ENCODE assay signal across 8 mouse cellular contexts in genomic region chr16:23225069-23225721, GRCm38 (mm10). TPM values are rescaled to one million over a fixed set of nuclear protein-coding genes. Genes with fewer than 3 reads are reported as not detected.
DNase-seq lines count a peak whose midpoint lies in the region; ATAC-seq lines count a peak whose summit lies in the region.

No protein-coding gene starts in this region.

- peak overlapping the region; percentile 69 for H3K4me3 ChIP-seq in kidney, embryonic 14.5 days (ENCODE audit: low read length)
- H3K4me3 ChIP-seq in hindbrain, embryonic 14.5 days (replicated peaks; ENCODE audit: low read length): peak overlapping the region; percentile 81
- peak overlapping the region; percentile 73 for H3K4me3 ChIP-seq in limb, embryonic 15.5 days
- H3K4me3 ChIP-seq in midbrain, embryonic 15.5 days: peak overlapping the region; percentile 91

- ATAC-seq in kidney, embryonic 14.5 days (ENCODE audit: low FRiP score, low TSS enrichment): peak; percentile 63
- peak; percentile 85 for ATAC-seq in hindbrain, embryonic 14.5 days (ENCODE audit: low FRiP score)
- peak; percentile 49; the same call in 1 of the 2 replicates for ATAC-seq in limb, embryonic 15.5 days (ENCODE audit: insufficient number of reproducible peaks, low FRiP score, low TSS enrichment, low read depth)
- peak; percentile 88 for ATAC-seq in midbrain, embryonic 15.5 days (replicated peaks)

- H3K36me3 ChIP-seq in kidney, embryonic 14.5 days (ENCODE audit: control insufficient read depth, insufficient read depth, low read length): no peaks in the 10 kb centered on the region
- no peaks in the 10 kb centered on the region for H3K36me3 ChIP-seq in hindbrain, embryonic 14.5 days (replicated peaks; ENCODE audit: control insufficient read depth, insufficient read depth)
- H3K36me3 ChIP-seq in limb, embryonic 15.5 days: no peaks in the 10 kb centered on the region
- no peaks in the 10 kb centered on the region for H3K36me3 ChIP-seq in midbrain, embryonic 15.5 days (replicated peaks)

- peak overlapping the region; percentile 84 for H3K27ac ChIP-seq in kidney, embryonic 14.5 days (ENCODE audit: low read depth, low read length)
- H3K27ac ChIP-seq in hindbrain, embryonic 14.5 days: peak overlapping the region; percentile 93
- peak overlapping the region; percentile 88 for H3K27ac ChIP-seq in limb, embryonic 15.5 days
- peak overlapping the region; percentile 92 for H3K27ac ChIP-seq in midbrain, embryonic 15.5 days

- peak overlapping the region; percentile 81 for H3K4me2 ChIP-seq in kidney, embryonic 14.5 days (replicated peaks; ENCODE audit: low read depth, low read length)
- peak overlapping the region; percentile 79 for H3K4me2 ChIP-seq in hindbrain, embryonic 14.5 days (replicated peaks)
- peak overlapping the region; percentile 91 for H3K4me2 ChIP-seq in limb, embryonic 15.5 days
- peak overlapping the region; percentile 89 for H3K4me2 ChIP-seq in midbrain, embryonic 15.5 days

- H3K9ac ChIP-seq in kidney, embryonic 14.5 days (ENCODE audit: low read depth, low read length): peak overlapping the region; percentile 90
- peak overlapping the region; percentile 94 for H3K9ac ChIP-seq in hindbrain, embryonic 14.5 days
- H3K9ac ChIP-seq in limb, embryonic 15.5 days: peak overlapping the region; percentile 77
- H3K9ac ChIP-seq in midbrain, embryonic 15.5 days: peak overlapping the region; percentile 80

- H3K4me1 ChIP-seq in kidney, embryonic 14.5 days (ENCODE audit: control insufficient read depth, insufficient read depth, low read length): peaks cover 27% of the 10 kb centered on the region
- peaks cover 28% of the 10 kb centered on the region for H3K4me1 ChIP-seq in hindbrain, embryonic 14.5 days (replicated peaks; ENCODE audit: control insufficient read depth, insufficient read depth, low read length)
- peaks cover 30% of the 10 kb centered on the region for H3K4me1 ChIP-seq in limb, embryonic 15.5 days
- peaks cover 35% of the 10 kb centered on the region for H3K4me1 ChIP-seq in midbrain, embryonic 15.5 days

- DNase-seq in kidney, adult 8-10 months: no peak
- DNase-seq in adrenal gland, postnatal 14 days: peak; percentile 70
- peak; percentile 66 for DNase-seq in forelimb bud, embryonic 11.5 days (ENCODE audit: low read depth, low spot score)
- DNase-seq in hindbrain, embryonic 14.5 days (ENCODE audit: low spot score): peak; percentile 70
- peak; percentile 74 for DNase-seq in testis, postnatal 10 days (ENCODE audit: low spot score)

- H3K9me3 ChIP-seq in kidney, embryonic 14.5 days (ENCODE audit: control insufficient read depth, low read length): no peaks in the 10 kb centered on the region
- no peaks in the 10 kb centered on the region for H3K9me3 ChIP-seq in hindbrain, embryonic 14.5 days (ENCODE audit: control insufficient read depth, low read length)
- no peaks in the 10 kb centered on the region for H3K9me3 ChIP-seq in limb, embryonic 15.5 days
- H3K9me3 ChIP-seq in midbrain, embryonic 15.5 days: no peaks in the 10 kb centered on the region

- no peaks in the 10 kb centered on the region for H3K27me3 ChIP-seq in kidney, embryonic 14.5 days (ENCODE audit: control insufficient read depth, insufficient read depth, low read length)
- H3K27me3 ChIP-seq in hindbrain, embryonic 14.5 days (ENCODE audit: control insufficient read depth, insufficient read depth, low read length): no peaks in the 10 kb centered on the region
- H3K27me3 ChIP-seq in limb, embryonic 15.5 days: no peaks in the 10 kb centered on the region
- H3K27me3 ChIP-seq in midbrain, embryonic 15.5 days (replicated peaks): no peaks in the 10 kb centered on the region

- under 1% methylated on average over 46 of the region's 46 CpGs for WGBS in kidney, embryonic 14.5 days
- WGBS in hindbrain, embryonic 14.5 days: under 1% methylated on average over 46 of the region's 46 CpGs
- WGBS in limb, embryonic 15.5 days: under 1% methylated on average over 46 of the region's 46 CpGs
- under 1% methylated on average over 45 of the region's 46 CpGs for WGBS in midbrain, embryonic 15.5 days

RNA-seq across cellular contexts. Expression of gene St6gal1, which starts 0.7 kb away (rescaled TPM):
- polyA plus RNA-seq in kidney, embryonic 14.5 days (2014; fragmentation: Nextera tagmentation; extraction: Ambion mirVana): 32.5 and 36.7 TPM in 2 replicates
- 42.8 and 43.6 TPM in 2 replicates for total RNA-seq in adrenal gland, postnatal 14 days (2021)
- 29.6 and 30.6 TPM in 2 replicates for polyA plus RNA-seq in hindbrain, embryonic 14.5 days (2014; fragmentation: Nextera tagmentation; extraction: Ambion mirVana)
- polyA plus RNA-seq in limb, embryonic 15.5 days (2015; fragmentation: Nextera tagmentation; extraction: Ambion mirVana): 13.6 and 13.7 TPM in 2 replicates
- 27.9 and 29.4 TPM in 2 replicates for polyA plus RNA-seq in midbrain, embryonic 15.5 days (2015; fragmentation: Nextera tagmentation; extraction: Ambion mirVana)

Comparison
In these comparisons a context has a peak if more than half of its experiments do, and no peak if none do; other contexts are left out.
1. DNase-seq: peak in adrenal gland, postnatal 14 days (single experiment), forelimb bud, embryonic 11.5 days (single experiment), hindbrain, embryonic 14.5 days (single experiment) and testis, postnatal 10 days (single experiment); none in kidney, adult 8-10 months (0 of 2).
2. Peak in every context shown above with its lines, with median percentiles within 50 percentile points of each other: ATAC-seq, H3K27ac ChIP-seq, H3K4me2 ChIP-seq, H3K4me3 ChIP-seq and H3K9ac ChIP-seq.